Mouse (Mus musculus) testis, adult 2 months (tissue): ENCODE data around the gene Cfap74.

Experiments
- CTCF ChIP-seq: fragments of 200-500 bp; IDR thresholded peaks from 2 replicates; pipeline ENCODE4 v1.5.1; 2012; ENCODE audit warnings: low read depth, mild to moderate bottlenecking, inconsistent platforms, low read length, moderate library complexity; ENCODE audit not compliant: control insufficient read depth, insufficient read depth, insufficient replicate concordance
- POLR2A ChIP-seq: fragments of 200-500 bp; IDR thresholded peaks from 2 replicates; pipeline ENCODE4 v1.6.1; 2012; ENCODE audit warnings: low read depth, mild to moderate bottlenecking, inconsistent platforms, low read length, moderate library complexity; ENCODE audit not compliant: control insufficient read depth

- no peak for TF ChIP-seq POLR2A
- TF ChIP-seq CTCF = no peak
These were observed 46.5 kb upstream of the Cfap74 start for GRCm38 (mm10) chr4:155362443-155362842.
